Mouse (Mus musculus): Measurements from ENCODE around the gene Zbp1. TPM values are rescaled to one million over a fixed set of nuclear protein-coding genes. Genes with fewer than 3 reads are reported as not detected.

The Zbp1 gene
- polyA plus RNA-seq, 1 experiment: 9.1 TPM

- 69% methylated on average over 9 of the region's 9 CpGs for WGBS
- Histone ChIP-seq H3K4me3 (replicated peaks; ENCODE audit: control insufficient read depth, low read depth, low read length) (no peak overlapping the region), H3K4me1 (ENCODE audit: control insufficient read depth, insufficient read depth, low read length) (no peaks in the 10 kb centered on the region; the same call in 1 of the 2 replicates), H3K27ac (ENCODE audit: control insufficient read depth, insufficient read depth, low read depth, low read length, poor library complexity) (no peak overlapping the region)
- TF ChIP-seq POLR2A (IDR thresholded peaks at IDR 0.05; ENCODE audit: borderline replicate concordance, control insufficient read depth, low read depth, low read length) (no peak), CTCF (IDR thresholded peaks at IDR 0.05; ENCODE audit: control insufficient read depth, insufficient read depth, low read length) (no peak)
These were observed 39.9 kb upstream of the Zbp1 start for GRCm38 (mm10) chr2:173258459-173259091.

GRCm38 (mm10) chr2:173257610-173258009 lies 38.9 kb upstream of the Zbp1 start:
- 41% methylated on average over 7 of the region's 7 CpGs for WGBS
- Histone ChIP-seq H3K4me1 (ENCODE audit: control insufficient read depth, insufficient read depth, low read length) (no peaks in the 10 kb centered on the region), H3K4me3 (replicated peaks; ENCODE audit: control insufficient read depth, low read depth, low read length) (no peak overlapping the region), H3K27ac (ENCODE audit: control insufficient read depth, insufficient read depth, low read depth, low read length, poor library complexity) (no peak overlapping the region)
- TF ChIP-seq POLR2A (IDR thresholded peaks at IDR 0.05; ENCODE audit: borderline replicate concordance, control insufficient read depth, low read depth, low read length) (no peak), CTCF (IDR thresholded peaks at IDR 0.05; ENCODE audit: control insufficient read depth, insufficient read depth, low read length) (no peak)

DNA sequence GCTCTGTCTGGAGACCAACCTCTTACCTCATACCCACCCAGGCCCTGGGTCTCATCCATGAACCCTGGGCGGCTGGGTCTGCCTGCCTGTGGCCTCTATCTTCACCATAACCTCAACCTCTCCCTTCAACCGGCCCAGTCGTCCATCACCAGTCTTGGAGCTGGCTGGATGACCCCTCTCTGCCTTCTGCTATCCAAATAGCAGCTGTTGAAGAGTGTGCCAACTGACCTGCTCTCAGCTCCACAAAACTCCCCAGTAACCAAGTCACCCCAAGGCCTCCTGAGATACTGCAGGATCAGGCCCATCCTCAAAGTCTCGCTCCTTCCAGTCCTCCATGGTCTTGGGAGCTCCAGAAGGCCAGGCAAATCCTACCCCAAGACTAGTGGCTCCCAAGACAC lies 37.8 kb upstream of the Zbp1 start:
- H3K4me1 ChIP-seq (ENCODE audit: control insufficient read depth, insufficient read depth, low read length): no peaks in the 10 kb centered on the region
- WGBS: 78% methylated on average over 4 of the region's 4 CpGs
- no peak overlapping the region for H3K27ac ChIP-seq (ENCODE audit: control insufficient read depth, insufficient read depth, low read depth, low read length, poor library complexity)
- TF ChIP-seq POLR2A (IDR thresholded peaks at IDR 0.05; ENCODE audit: borderline replicate concordance, control insufficient read depth, low read depth, low read length): no peak
- no peak for TF ChIP-seq CTCF (IDR thresholded peaks at IDR 0.05; ENCODE audit: control insufficient read depth, insufficient read depth, low read length)
- H3K4me3 ChIP-seq (replicated peaks; ENCODE audit: control insufficient read depth, low read depth, low read length): no peak overlapping the region

DNA sequence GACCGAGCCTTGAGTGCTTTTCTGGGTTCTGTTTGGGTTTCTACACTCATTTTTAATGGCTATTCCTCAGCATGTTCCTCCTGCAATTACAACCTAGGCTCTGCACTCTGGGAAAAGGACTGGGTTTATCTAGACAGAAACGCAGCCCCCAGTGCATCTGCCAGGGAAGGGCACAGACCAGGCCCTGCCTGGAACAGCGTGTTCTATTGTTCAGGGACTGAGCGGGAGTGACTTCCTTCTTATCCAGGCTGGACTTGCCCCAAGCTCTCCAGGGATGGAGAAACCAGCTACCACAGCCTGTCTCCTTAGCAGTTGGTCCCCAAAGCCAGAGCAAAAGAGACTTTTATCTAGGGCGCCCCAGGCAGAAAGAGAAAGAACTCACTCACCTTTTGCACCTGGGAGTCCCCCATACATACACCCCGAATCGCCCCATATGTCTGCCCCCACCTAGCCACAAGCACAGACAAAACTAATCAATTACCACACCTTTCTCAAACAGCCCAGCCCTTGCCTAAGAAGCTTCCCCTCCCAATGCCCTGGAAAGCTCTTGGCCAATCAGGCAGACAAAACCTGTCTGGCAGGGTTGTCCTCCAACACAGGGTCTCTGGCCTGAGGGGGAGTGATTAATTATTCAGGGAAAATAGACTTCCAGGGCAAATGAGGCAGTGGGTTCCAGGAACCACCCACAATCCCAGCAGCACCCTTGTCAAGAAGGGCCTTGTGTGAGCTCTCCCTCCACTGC lies 37.3 kb upstream of the Zbp1 start:
- H3K27ac ChIP-seq (ENCODE audit: control insufficient read depth, insufficient read depth, low read depth, low read length, poor library complexity): no peak overlapping the region
- no peak overlapping the region for H3K4me3 ChIP-seq (replicated peaks; ENCODE audit: control insufficient read depth, low read depth, low read length)
- TF ChIP-seq POLR2A (IDR thresholded peaks at IDR 0.05; ENCODE audit: borderline replicate concordance, control insufficient read depth, low read depth, low read length): no peak
- no peak for TF ChIP-seq CTCF (IDR thresholded peaks at IDR 0.05; ENCODE audit: control insufficient read depth, insufficient read depth, low read length)
- WGBS: 81% methylated on average over 7 of the region's 7 CpGs
- H3K4me1 ChIP-seq (ENCODE audit: control insufficient read depth, insufficient read depth, low read length): no peaks in the 10 kb centered on the region

DNA sequence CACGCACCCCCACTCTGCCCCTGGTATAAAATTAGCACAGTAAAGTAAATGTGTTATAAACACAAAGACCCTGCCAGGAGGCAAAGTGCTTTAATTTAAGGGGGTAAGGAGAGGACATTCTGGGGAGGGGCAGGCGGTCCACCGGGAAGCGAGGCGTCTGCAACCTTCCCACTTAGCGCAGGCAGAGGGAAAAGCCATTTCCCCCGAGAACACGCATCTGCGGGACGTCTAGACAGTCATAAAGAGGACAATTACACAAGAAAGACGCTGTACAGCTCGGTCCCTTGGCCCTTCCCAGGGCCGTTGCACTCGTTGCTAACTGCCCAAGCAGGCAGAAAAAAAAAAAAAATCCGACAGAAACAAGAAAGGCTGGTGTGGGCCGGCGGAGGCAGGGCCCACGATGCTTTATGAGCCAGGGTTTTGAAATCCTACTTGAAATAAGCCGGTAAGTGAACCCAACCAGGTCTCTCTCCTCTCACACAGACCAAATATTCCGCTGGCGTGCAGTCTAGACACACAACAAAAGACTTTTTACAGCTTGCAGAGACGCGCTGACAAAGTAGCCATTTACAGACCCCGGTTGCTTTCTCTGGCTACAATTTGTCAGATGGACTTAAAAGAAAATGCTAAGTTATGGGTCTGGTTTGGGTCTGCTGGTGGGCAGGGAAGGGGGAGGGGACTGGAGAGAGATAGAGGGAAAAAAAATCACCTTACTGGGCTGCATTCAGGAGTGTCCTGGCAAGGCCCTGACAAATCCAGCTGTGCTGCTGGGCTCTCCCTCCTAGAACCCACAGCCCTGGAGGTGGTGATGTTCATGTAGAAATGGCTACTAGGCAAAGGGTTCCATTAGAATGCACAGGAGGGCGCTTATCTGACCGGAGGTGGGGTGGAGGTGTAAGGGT lies 35.3 kb upstream of the Zbp1 start:
- Histone ChIP-seq H3K4me3 (replicated peaks; ENCODE audit: control insufficient read depth, low read depth, low read length) (no peak overlapping the region), H3K27ac (ENCODE audit: control insufficient read depth, insufficient read depth, low read depth, low read length, poor library complexity) (no peak overlapping the region), H3K4me1 (ENCODE audit: control insufficient read depth, insufficient read depth, low read length) (no peaks in the 10 kb centered on the region)
- TF ChIP-seq POLR2A (IDR thresholded peaks at IDR 0.05; ENCODE audit: borderline replicate concordance, control insufficient read depth, low read depth, low read length) (no peak), CTCF (IDR thresholded peaks at IDR 0.05; ENCODE audit: control insufficient read depth, insufficient read depth, low read length) (no peak)
- WGBS: 77% methylated on average over 26 of the region's 26 CpGs

- Histone ChIP-seq H3K27ac (ENCODE audit: control insufficient read depth, insufficient read depth, low read depth, low read length, poor library complexity) (no peak overlapping the region), H3K4me3 (replicated peaks; ENCODE audit: control insufficient read depth, low read depth, low read length) (no peak overlapping the region), H3K4me1 (ENCODE audit: control insufficient read depth, insufficient read depth, low read length) (no peaks in the 10 kb centered on the region)
- TF ChIP-seq POLR2A (IDR thresholded peaks at IDR 0.05; ENCODE audit: borderline replicate concordance, control insufficient read depth, low read depth, low read length): no peak
- no peak for TF ChIP-seq CTCF (IDR thresholded peaks at IDR 0.05; ENCODE audit: control insufficient read depth, insufficient read depth, low read length)
- 75% methylated on average over 9 of the region's 9 CpGs for WGBS
These were observed 33.0 kb upstream of the Zbp1 start for GRCm38 (mm10) chr2:173251675-173252074.

- WGBS: 76% methylated on average over 7 of the region's 7 CpGs
These were observed 32.4 kb upstream of the Zbp1 start for GRCm38 (mm10) chr2:173251133-173251532.

DNA sequence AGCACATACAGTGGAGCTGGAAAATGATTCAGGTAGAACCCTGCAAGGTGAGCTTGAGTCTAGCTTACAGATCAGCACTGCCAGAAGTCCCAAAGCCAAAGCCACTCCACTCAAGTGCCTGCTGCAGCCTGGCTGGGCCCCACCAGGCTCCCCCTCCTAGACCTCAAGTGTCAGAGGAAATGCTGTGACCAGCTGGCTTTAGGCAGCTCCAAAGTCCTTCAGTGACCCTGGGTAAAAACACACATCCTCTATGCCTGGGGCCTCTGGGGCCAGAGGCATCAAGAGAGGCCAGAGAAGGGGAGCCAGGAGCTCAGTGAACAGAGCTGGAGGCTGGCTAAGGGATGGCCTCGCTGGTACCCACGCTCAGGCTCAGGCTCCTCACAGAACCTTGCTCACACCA lies 31.7 kb upstream of the Zbp1 start:
- TF ChIP-seq POLR2A (IDR thresholded peaks at IDR 0.05; ENCODE audit: borderline replicate concordance, control insufficient read depth, low read depth, low read length): no peak
- TF ChIP-seq CTCF (IDR thresholded peaks at IDR 0.05; ENCODE audit: control insufficient read depth, insufficient read depth, low read length): no peak
- WGBS: 25% methylated on average over 2 of the region's 2 CpGs
- Histone ChIP-seq H3K4me1 (ENCODE audit: control insufficient read depth, insufficient read depth, low read length) (peaks cover 1% of the 10 kb centered on the region; the same call in 1 of the 2 replicates), H3K27ac (ENCODE audit: control insufficient read depth, insufficient read depth, low read depth, low read length, poor library complexity) (no peak overlapping the region), H3K4me3 (replicated peaks; ENCODE audit: control insufficient read depth, low read depth, low read length) (no peak overlapping the region)

More at GRCm38 (mm10) chr2:173251133-173251532, 32.4 kb upstream of the Zbp1 start:
- TF ChIP-seq CTCF (IDR thresholded peaks at IDR 0.05; ENCODE audit: control insufficient read depth, insufficient read depth, low read length) (no peak), POLR2A (IDR thresholded peaks at IDR 0.05; ENCODE audit: borderline replicate concordance, control insufficient read depth, low read depth, low read length) (no peak)
- Histone ChIP-seq H3K4me1 (ENCODE audit: control insufficient read depth, insufficient read depth, low read length) (peaks cover 1% of the 10 kb centered on the region; the same call in 1 of the 2 replicates), H3K4me3 (replicated peaks; ENCODE audit: control insufficient read depth, low read depth, low read length) (no peak overlapping the region), H3K27ac (ENCODE audit: control insufficient read depth, insufficient read depth, low read depth, low read length, poor library complexity) (no peak overlapping the region)

Measured in bone marrow, adult 2 months (tissue).